Mouse (Mus musculus): Measurements from ENCODE around the gene Ide. TPM values are rescaled to one million over a fixed set of nuclear protein-coding genes. Genes with fewer than 3 reads are reported as not detected.

Ide gene
- polyA plus RNA-seq, 1 experiment = 4.4 TPM

DNA sequence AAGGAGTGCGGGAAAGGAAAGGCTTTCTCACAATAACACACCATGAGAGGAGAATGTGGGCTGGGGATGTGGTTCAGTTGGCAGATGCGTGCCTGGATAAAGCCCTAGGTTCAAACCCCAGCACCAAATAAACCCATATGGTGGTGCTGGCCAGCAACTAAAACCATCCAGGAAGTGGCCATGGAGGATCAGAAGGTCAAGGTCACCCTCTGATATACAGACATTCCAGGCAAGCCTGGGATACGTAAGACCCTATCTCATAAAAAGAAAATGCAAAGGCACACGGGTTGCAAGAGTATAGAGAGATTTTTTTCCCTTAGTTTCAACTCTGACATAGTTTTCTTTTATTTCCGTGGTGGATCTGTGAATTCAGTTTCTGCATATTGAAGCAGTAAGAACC, 3.3 kb upstream of the Ide start:
- TF ChIP-seq FLI1 (IDR thresholded peaks at IDR 0.05; ENCODE audit: low read length) (no peak), GATA1 (IDR thresholded peaks at IDR 0.05; ENCODE audit: borderline replicate concordance, low read length) (no peak)
- Histone ChIP-seq H3K4me3 (replicated peaks) (no peak overlapping the region), H3K27me3 (replicated peaks) (no peaks in the 10 kb centered on the region), H3K9me3 (no peaks in the 10 kb centered on the region), H3K36me3 (replicated peaks; ENCODE audit: low read length) (no peaks in the 10 kb centered on the region), H3K4me1 (peaks cover 39% of the 10 kb centered on the region)

DNA sequence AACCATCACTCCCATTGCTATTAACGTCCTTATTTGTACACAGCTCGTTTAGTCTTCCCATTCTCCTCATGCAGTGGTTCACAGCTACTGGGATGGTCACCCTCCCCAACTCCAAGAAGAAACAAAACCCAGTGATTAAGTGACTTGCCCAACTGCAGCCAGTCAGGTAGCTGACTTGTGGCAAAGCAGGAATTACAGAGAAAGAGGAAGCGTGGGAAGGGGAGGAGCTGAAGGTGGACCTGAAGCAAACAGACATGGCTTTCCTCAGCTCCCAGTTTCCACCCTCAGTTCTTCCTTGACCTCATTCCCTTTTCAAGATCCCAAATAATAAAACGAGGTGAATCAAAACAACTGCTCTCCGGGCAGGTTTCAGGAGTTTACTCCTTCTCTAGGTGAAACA, 2.8 kb upstream of the Ide start:
- H3K36me3 ChIP-seq (replicated peaks; ENCODE audit: low read length) = no peaks in the 10 kb centered on the region

DNA sequence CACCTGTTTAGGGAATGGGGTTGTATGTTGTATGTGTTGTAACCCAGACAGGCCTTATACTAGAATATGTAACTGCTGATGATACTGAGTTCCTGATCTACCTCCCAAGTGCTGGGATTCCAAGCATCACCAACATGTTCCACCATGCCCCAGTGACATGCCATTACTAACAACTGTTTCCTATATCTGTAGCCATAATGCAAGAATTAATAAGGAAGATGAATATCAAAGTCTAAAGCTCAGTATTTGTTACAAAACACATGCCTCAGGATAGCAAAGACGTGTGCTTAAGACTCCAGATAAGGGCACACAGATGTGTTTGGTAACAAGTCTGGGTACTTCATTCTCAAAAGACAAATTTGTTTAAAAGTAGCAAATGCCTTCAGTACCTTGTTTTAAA, 2.3 kb downstream of the Ide start:
- Histone ChIP-seq H3K4me3 (replicated peaks) (no peak overlapping the region), H3K4me1 (peaks cover 52% of the 10 kb centered on the region), H3K9me3 (no peaks in the 10 kb centered on the region), H3K36me3 (replicated peaks; ENCODE audit: low read length) (peaks cover 11% of the 10 kb centered on the region), H3K27me3 (replicated peaks) (no peaks in the 10 kb centered on the region)
- no peak for TF ChIP-seq GATA1 (IDR thresholded peaks at IDR 0.05; ENCODE audit: borderline replicate concordance, low read length)
- no peak for TF ChIP-seq FLI1 (IDR thresholded peaks at IDR 0.05; ENCODE audit: low read length)

More for the DNA sequence above, 2.8 kb upstream of the Ide start:
- TF ChIP-seq GATA1 (IDR thresholded peaks at IDR 0.05; ENCODE audit: borderline replicate concordance, low read length) = no peak
- no peaks in the 10 kb centered on the region for H3K27me3 ChIP-seq (replicated peaks)
- peaks cover 39% of the 10 kb centered on the region for H3K4me1 ChIP-seq
- no peak overlapping the region for H3K4me3 ChIP-seq (replicated peaks)
- no peaks in the 10 kb centered on the region for H3K9me3 ChIP-seq

- Histone ChIP-seq H3K27me3 (replicated peaks) (no peaks in the 10 kb centered on the region), H3K4me1 (peaks cover 47% of the 10 kb centered on the region), H3K4me3 (replicated peaks) (no peak overlapping the region), H3K9me3 (no peaks in the 10 kb centered on the region), H3K36me3 (replicated peaks; ENCODE audit: low read length) (peaks cover 31% of the 10 kb centered on the region)
- TF ChIP-seq GATA1 (IDR thresholded peaks at IDR 0.05; ENCODE audit: borderline replicate concordance, low read length) (no peak), FLI1 (IDR thresholded peaks at IDR 0.05; ENCODE audit: low read length) (no peak)
Observed at GRCm38 (mm10) chr19:37333357-37333756, 4.3 kb downstream of the Ide start.

DNA sequence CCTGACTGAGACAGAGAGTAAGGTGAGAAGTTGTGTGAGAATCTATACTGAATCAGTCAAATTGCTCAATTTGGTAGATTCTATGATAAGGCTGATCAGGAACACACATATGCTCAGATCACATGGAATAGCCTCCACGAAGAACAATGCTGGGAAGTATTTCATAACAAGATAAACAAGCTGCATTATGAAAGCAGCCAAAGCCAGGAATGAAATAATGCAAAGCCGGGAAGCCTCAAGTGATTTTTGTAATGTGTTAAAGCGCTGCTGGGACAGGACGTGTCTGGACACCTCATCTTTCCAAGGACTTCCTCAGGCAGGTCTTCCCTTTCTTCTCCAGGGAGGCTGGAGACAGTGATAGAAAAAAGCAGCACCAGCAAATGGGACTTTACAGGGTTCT, 4.9 kb downstream of the Ide start:
- Histone ChIP-seq H3K9me3 (no peaks in the 10 kb centered on the region), H3K4me3 (replicated peaks) (no peak overlapping the region), H3K36me3 (replicated peaks; ENCODE audit: low read length) (peaks cover 37% of the 10 kb centered on the region), H3K27me3 (replicated peaks) (no peaks in the 10 kb centered on the region), H3K4me1 (peaks cover 41% of the 10 kb centered on the region)
- TF ChIP-seq FLI1 (IDR thresholded peaks at IDR 0.05; ENCODE audit: low read length) (no peak), GATA1 (IDR thresholded peaks at IDR 0.05; ENCODE audit: borderline replicate concordance, low read length) (no peak)

- Histone ChIP-seq H3K9me3 (no peaks in the 10 kb centered on the region), H3K27me3 (replicated peaks) (no peaks in the 10 kb centered on the region), H3K36me3 (replicated peaks; ENCODE audit: low read length) (peaks cover 70% of the 10 kb centered on the region), H3K4me1 (no peaks in the 10 kb centered on the region; the same call in 1 of the 2 replicates), H3K4me3 (replicated peaks) (no peak overlapping the region)
- TF ChIP-seq FLI1 (IDR thresholded peaks at IDR 0.05; ENCODE audit: low read length) (no peak), GATA1 (IDR thresholded peaks at IDR 0.05; ENCODE audit: borderline replicate concordance, low read length) (no peak)
Observed at GRCm38 (mm10) chr19:37327216-37327615, 10.4 kb downstream of the Ide start.

DNA sequence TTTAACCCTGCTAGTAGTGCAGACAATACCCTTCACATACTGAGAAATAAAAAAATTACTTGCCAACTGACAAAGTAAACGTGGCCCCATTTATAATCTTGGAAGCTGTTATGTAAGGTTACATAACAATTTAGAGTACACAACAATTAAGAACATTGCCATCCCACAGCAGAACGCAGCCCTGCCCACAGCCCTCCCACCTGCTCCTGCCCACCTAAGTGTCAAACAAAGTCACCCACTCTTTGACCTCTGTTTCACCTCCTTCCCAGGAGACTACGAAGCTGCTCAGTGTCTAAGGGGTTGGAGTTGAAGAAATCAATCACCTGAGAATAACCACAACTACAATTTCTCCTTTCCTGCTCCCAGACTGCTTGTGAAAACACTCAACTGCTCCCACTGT, 14.1 kb downstream of the Ide start:
- Histone ChIP-seq H3K9me3 (no peaks in the 10 kb centered on the region), H3K27me3 (replicated peaks) (no peaks in the 10 kb centered on the region), H3K4me1 (no peaks in the 10 kb centered on the region), H3K36me3 (replicated peaks; ENCODE audit: low read length) (peaks cover 79% of the 10 kb centered on the region), H3K4me3 (replicated peaks) (no peak overlapping the region)
- no peak for TF ChIP-seq GATA1 (IDR thresholded peaks at IDR 0.05; ENCODE audit: borderline replicate concordance, low read length)
- TF ChIP-seq FLI1 (IDR thresholded peaks at IDR 0.05; ENCODE audit: low read length) = no peak

- Histone ChIP-seq H3K27me3 (replicated peaks) (no peaks in the 10 kb centered on the region), H3K36me3 (replicated peaks; ENCODE audit: low read length) (peaks cover 82% of the 10 kb centered on the region), H3K4me3 (replicated peaks) (no peak overlapping the region), H3K4me1 (no peaks in the 10 kb centered on the region), H3K9me3 (no peaks in the 10 kb centered on the region)
- TF ChIP-seq GATA1 (IDR thresholded peaks at IDR 0.05; ENCODE audit: borderline replicate concordance, low read length) (no peak), FLI1 (IDR thresholded peaks at IDR 0.05; ENCODE audit: low read length) (no peak)
Observed at GRCm38 (mm10) chr19:37320802-37321619, 16.6 kb downstream of the Ide start.

- Histone ChIP-seq H3K4me3 (replicated peaks) (no peak overlapping the region), H3K36me3 (replicated peaks; ENCODE audit: low read length) (peaks cover 94% of the 10 kb centered on the region), H3K27me3 (replicated peaks) (no peaks in the 10 kb centered on the region), H3K9me3 (no peaks in the 10 kb centered on the region), H3K4me1 (no peaks in the 10 kb centered on the region)
- no peak for TF ChIP-seq FLI1 (IDR thresholded peaks at IDR 0.05; ENCODE audit: low read length)
- TF ChIP-seq GATA1 (IDR thresholded peaks at IDR 0.05; ENCODE audit: borderline replicate concordance, low read length) = no peak
Observed at GRCm38 (mm10) chr19:37317359-37317758, 20.3 kb downstream of the Ide start.

GRCm38 (mm10) chr19:37315091-37315490, 22.6 kb downstream of the Ide start:
- H3K9me3 ChIP-seq = no peaks in the 10 kb centered on the region
- peaks cover 100% of the 10 kb centered on the region for H3K36me3 ChIP-seq (replicated peaks; ENCODE audit: low read length)
- H3K27me3 ChIP-seq (replicated peaks) = no peaks in the 10 kb centered on the region
- no peak overlapping the region for H3K4me3 ChIP-seq (replicated peaks)
- TF ChIP-seq GATA1 (IDR thresholded peaks at IDR 0.05; ENCODE audit: borderline replicate concordance, low read length) (no peak), FLI1 (IDR thresholded peaks at IDR 0.05; ENCODE audit: low read length) (no peak)
- no peaks in the 10 kb centered on the region for H3K4me1 ChIP-seq
